Mouse (Mus musculus): Measurements from ENCODE around the gene Pcca. TPM values are rescaled to one million over a fixed set of nuclear protein-coding genes. Genes with fewer than 3 reads are reported as not detected.

Gene Pcca
- polyA plus RNA-seq, 1 experiment from 2014 or later = 36.0 TPM

- Histone ChIP-seq H3K27me3 (ENCODE audit: insufficient read depth, low read length) (no peaks in the 10 kb centered on the region), H3K27ac (no peak overlapping the region), H3K4me2 (ENCODE audit: low read length) (no peak overlapping the region), H3K9ac (ENCODE audit: low read depth, low read length) (no peak overlapping the region), H3K4me3 (replicated peaks; ENCODE audit: low read depth, low read length) (no peak overlapping the region), H3K4me1 (replicated peaks; ENCODE audit: insufficient read depth, low read length) (no peaks in the 10 kb centered on the region), H3K9me3 (replicated peaks; ENCODE audit: low read length) (no peaks in the 10 kb centered on the region), H3K36me3 (ENCODE audit: insufficient read depth, low read length) (no peaks in the 10 kb centered on the region)
- 46% methylated on average over 3 of the region's 3 CpGs for WGBS
- no peak for DNase-seq (ENCODE audit: low spot score)
- TF ChIP-seq CTCF (IDR thresholded peaks at IDR 0.05; ENCODE audit: low read depth) = no peak
- no peak; the same call in 1 of the 2 replicates for ATAC-seq (replicated peaks; ENCODE audit: low FRiP score, low read depth)
Measured at GRCm38 (mm10) chr14:122511519-122511918, 22.6 kb upstream of the Pcca start.

- WGBS = 34% methylated on average over 1 of the region's 1 CpGs
- Histone ChIP-seq H3K4me1 (replicated peaks; ENCODE audit: insufficient read depth, low read length) (no peaks in the 10 kb centered on the region), H3K27ac (no peak overlapping the region), H3K4me2 (ENCODE audit: low read length) (no peak overlapping the region), H3K9ac (ENCODE audit: low read depth, low read length) (no peak overlapping the region), H3K4me3 (replicated peaks; ENCODE audit: low read depth, low read length) (no peak overlapping the region), H3K9me3 (replicated peaks; ENCODE audit: low read length) (no peaks in the 10 kb centered on the region), H3K36me3 (ENCODE audit: insufficient read depth, low read length) (no peaks in the 10 kb centered on the region), H3K27me3 (ENCODE audit: insufficient read depth, low read length) (no peaks in the 10 kb centered on the region)
- no peak for TF ChIP-seq CTCF (IDR thresholded peaks at IDR 0.05; ENCODE audit: low read depth)
- DNase-seq (ENCODE audit: low spot score) (no peak), ATAC-seq (replicated peaks; ENCODE audit: low FRiP score, low read depth) (no peak)
Measured at GRCm38 (mm10) chr14:122513511-122514036, 20.6 kb upstream of the Pcca start.

DNA sequence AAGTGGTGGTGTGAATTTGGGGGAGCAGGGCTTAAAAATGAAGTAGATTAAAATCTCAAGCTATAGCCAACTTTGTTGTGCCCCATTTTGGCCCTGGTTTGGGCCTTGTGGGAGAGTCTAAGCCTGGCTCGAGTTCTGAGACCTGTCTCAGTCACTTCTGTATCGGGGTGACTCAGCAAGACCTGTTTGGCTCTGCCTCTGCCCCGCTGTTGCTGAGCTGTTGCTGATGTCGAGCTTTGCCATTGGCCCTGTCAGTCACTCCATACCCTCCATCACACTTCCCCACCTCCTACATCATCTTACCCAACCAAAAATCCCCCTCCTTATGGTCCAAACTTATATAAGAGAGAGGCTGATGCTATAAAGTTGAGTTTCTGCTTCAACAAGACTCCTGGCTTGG is 5.6 kb upstream of the Pcca start:
- no peak for TF ChIP-seq CTCF (IDR thresholded peaks at IDR 0.05; ENCODE audit: low read depth)
- Histone ChIP-seq H3K36me3 (ENCODE audit: insufficient read depth, low read length) (no peaks in the 10 kb centered on the region), H3K4me1 (replicated peaks; ENCODE audit: insufficient read depth, low read length) (no peaks in the 10 kb centered on the region), H3K9me3 (replicated peaks; ENCODE audit: low read length) (no peaks in the 10 kb centered on the region), H3K4me3 (replicated peaks; ENCODE audit: low read depth, low read length) (no peak overlapping the region), H3K27me3 (ENCODE audit: insufficient read depth, low read length) (no peaks in the 10 kb centered on the region), H3K9ac (ENCODE audit: low read depth, low read length) (no peak overlapping the region), H3K4me2 (ENCODE audit: low read length) (no peak overlapping the region), H3K27ac (no peak overlapping the region)
- ATAC-seq (replicated peaks; ENCODE audit: low FRiP score, low read depth) (no peak), DNase-seq (ENCODE audit: low spot score) (no peak)
- WGBS = 80% methylated on average over 4 of the region's 4 CpGs

- Histone ChIP-seq H3K9me3 (replicated peaks; ENCODE audit: low read length) (no peaks in the 10 kb centered on the region), H3K4me1 (replicated peaks; ENCODE audit: insufficient read depth, low read length) (no peaks in the 10 kb centered on the region), H3K4me2 (ENCODE audit: low read length) (no peak overlapping the region), H3K4me3 (replicated peaks; ENCODE audit: low read depth, low read length) (no peak overlapping the region), H3K27me3 (ENCODE audit: insufficient read depth, low read length) (no peaks in the 10 kb centered on the region), H3K9ac (ENCODE audit: low read depth, low read length) (no peak overlapping the region), H3K27ac (no peak overlapping the region), H3K36me3 (ENCODE audit: insufficient read depth, low read length) (no peaks in the 10 kb centered on the region)
- 97% methylated on average over 1 of the region's 1 CpGs for WGBS
- TF ChIP-seq CTCF (IDR thresholded peaks at IDR 0.05; ENCODE audit: low read depth) = no peak
- ATAC-seq (replicated peaks; ENCODE audit: low FRiP score, low read depth) = no peak
- no peak for DNase-seq (ENCODE audit: low spot score)
Measured at GRCm38 (mm10) chr14:122535986-122536385, 1.9 kb downstream of the Pcca start.

DNA sequence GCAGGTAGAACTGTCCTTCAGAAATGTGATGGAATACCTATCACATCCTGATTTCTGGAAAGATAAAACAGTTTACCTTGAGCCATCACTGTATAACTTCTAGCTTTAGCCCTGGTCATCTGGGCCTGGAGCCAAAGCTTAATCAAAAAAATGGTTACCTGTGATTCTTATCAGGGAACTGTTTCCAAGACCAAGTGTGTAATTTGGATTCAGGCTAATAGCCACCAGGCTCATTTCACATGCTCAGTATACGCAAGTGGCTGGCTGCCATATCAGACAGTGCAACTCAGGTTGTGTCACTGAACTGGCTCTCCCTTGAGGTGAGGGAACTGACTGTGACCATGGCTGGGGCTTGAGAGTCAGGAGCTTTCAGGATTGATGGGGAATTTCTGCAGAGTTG is 14.3 kb downstream of the Pcca start:
- WGBS = 81% methylated on average over 1 of the region's 1 CpGs
- H3K9me3 ChIP-seq (replicated peaks; ENCODE audit: low read length) = no peaks in the 10 kb centered on the region; the same call in none of the 2 replicates
- DNase-seq (ENCODE audit: low spot score) (no peak), ATAC-seq (replicated peaks; ENCODE audit: low FRiP score, low read depth) (no peak)
- no peak for TF ChIP-seq CTCF (IDR thresholded peaks at IDR 0.05; ENCODE audit: low read depth)
- no peaks in the 10 kb centered on the region for H3K4me1 ChIP-seq (replicated peaks; ENCODE audit: insufficient read depth, low read length)
- no peak overlapping the region for H3K4me3 ChIP-seq (replicated peaks; ENCODE audit: low read depth, low read length)
- H3K27ac ChIP-seq = no peak overlapping the region
- H3K27me3 ChIP-seq (ENCODE audit: insufficient read depth, low read length) = no peaks in the 10 kb centered on the region
- no peaks in the 10 kb centered on the region for H3K36me3 ChIP-seq (ENCODE audit: insufficient read depth, low read length)
- H3K4me2 ChIP-seq (ENCODE audit: low read length) = no peak overlapping the region
- H3K9ac ChIP-seq (ENCODE audit: low read depth, low read length) = no peak overlapping the region

DNA sequence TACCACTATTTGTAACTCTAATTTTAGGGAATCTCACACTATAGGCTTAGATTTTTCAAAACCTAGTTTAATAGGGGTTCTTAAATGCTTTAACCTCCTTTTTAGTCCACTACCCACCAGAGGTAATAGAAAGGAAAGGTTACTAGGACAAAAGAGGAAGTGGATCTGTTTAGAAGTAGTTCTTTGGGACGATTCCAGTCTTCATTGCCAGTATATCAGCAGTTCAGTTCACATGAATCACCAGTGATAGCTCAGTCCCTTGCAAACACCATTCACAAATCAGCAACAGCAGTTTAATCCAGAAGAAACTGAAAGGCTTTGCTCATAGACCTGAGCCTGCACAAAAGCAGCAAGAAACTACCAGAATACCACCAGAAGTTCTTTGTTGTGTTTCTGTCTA is 14.8 kb downstream of the Pcca start:
- no peak overlapping the region for H3K9ac ChIP-seq (ENCODE audit: low read depth, low read length)
- no peaks in the 10 kb centered on the region for H3K36me3 ChIP-seq (ENCODE audit: insufficient read depth, low read length)
- no peak overlapping the region for H3K4me2 ChIP-seq (ENCODE audit: low read length)
- no peak for DNase-seq (ENCODE audit: low spot score)
- TF ChIP-seq CTCF (IDR thresholded peaks at IDR 0.05; ENCODE audit: low read depth) = no peak
- no peak for ATAC-seq (replicated peaks; ENCODE audit: low FRiP score, low read depth)
- no peaks in the 10 kb centered on the region for H3K27me3 ChIP-seq (ENCODE audit: insufficient read depth, low read length)
- H3K4me1 ChIP-seq (replicated peaks; ENCODE audit: insufficient read depth, low read length) = no peaks in the 10 kb centered on the region
- H3K9me3 ChIP-seq (replicated peaks; ENCODE audit: low read length) = no peaks in the 10 kb centered on the region; the same call in none of the 2 replicates
- WGBS = 71% methylated on average over 1 of the region's 1 CpGs
- no peak overlapping the region for H3K4me3 ChIP-seq (replicated peaks; ENCODE audit: low read depth, low read length)
- H3K27ac ChIP-seq = no peak overlapping the region
